Mouse (Mus musculus) embryo, embryonic 10 days (tissue): ENCODE results near the gene Mat2b.
"Not testable (repeated sequence)": the region's sequence is repeated elsewhere in the genome, so short reads cannot be mapped to it uniquely, and the experiment has no call there.

ENCODE experiments used
- DNase-seq: peaks from one replicate; pipeline ENCODE4 v3.0.0-alpha.2; 2015; ENCODE audit warnings: low spot score

Gene Mat2b

DNA sequence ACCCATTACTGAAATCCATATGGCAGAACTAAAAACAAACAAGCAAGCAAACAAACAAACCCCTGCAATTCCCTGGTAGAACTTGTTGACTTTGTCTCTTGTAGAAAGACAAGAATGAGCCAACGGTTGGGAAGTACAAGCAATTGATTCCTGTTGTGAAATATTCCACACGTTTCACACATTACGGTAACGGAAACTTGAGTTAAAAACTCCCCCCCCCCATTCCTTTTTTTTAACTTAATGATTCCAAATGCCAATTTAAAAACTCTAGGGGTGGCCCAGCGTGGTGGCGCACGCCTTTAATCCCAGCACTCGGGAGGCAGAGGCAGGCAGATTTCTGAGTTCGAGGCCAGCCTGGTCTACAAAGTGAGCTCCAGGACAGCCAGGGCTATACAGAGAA is at the start of gene Mat2b:
Gene Mat2b (minus strand): TSS at position 101 of the 400 bp plus-strand sequence.
- DNase-seq = no peak

DNA sequence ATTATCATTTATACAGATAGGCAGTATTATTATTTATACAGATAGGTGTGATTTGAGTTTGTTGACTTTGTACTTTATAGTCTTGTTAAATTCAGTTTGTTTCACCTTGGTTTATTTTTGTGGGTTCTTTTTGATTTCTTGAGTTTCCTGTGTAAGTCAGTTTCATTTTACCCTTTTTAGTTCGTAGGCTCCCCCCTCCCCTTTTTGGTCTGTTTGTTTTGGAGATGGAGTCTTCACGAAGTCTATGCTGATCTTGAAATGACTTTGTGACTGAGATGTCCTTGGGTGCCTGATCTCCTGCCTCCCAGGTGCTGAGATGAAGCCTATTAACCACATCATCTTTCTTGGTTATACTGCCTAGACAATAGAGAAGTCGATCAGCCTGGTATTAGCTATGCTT is 49.3 kb upstream of the Mat2b start:
- no peak for DNase-seq

DNA sequence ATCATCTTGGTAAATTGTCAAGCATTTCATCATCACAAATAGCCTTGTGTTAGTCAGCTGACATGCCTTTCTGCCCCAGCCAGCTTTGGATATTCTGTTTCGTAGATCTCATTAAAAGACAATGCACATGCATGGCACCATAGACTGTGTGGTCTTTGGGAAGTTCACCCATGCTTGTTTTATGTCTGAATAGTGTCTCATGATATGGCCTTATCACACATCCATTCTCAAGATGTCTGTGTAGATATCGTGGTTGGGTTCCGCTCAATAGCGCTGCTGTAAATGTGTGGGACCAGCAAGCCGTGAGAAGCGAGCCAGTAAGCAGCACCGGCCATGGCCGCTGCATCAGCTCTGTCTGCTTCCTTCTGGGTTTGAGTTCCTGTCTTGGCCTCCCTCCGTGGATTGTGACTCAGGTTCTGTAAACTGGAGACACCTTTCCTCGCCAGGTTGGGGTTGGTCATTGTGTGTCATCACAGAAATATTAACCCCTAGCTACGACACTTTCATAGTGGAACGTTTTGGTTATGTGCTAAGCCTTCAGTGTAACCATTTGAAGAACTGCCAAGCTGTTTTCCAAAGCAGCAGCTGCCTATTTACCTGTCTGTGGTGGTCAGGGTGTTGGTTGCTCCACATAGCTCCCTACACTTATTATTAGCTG is 46.7 kb upstream of the Mat2b start:
- no peak for DNase-seq

DNA sequence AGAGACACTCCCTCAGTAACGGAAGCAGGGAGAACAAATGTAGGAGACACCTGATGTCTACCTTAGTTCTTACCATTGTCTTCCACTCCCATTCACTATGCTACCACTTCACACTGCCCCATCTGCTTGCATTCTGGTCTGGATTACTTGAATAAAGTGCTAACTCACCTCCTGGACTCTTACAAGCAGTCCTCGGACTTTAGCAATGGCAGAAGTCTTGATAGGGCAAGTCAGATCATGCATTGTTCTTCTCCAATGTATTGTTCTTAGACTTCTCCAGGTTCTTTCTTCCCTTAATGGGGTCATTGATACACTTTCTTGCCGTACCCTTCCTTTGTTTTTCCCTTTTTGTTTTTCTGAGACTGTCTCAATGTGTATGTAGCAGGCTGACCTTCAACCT is 42.4 kb upstream of the Mat2b start:
- no peak for DNase-seq

DNA sequence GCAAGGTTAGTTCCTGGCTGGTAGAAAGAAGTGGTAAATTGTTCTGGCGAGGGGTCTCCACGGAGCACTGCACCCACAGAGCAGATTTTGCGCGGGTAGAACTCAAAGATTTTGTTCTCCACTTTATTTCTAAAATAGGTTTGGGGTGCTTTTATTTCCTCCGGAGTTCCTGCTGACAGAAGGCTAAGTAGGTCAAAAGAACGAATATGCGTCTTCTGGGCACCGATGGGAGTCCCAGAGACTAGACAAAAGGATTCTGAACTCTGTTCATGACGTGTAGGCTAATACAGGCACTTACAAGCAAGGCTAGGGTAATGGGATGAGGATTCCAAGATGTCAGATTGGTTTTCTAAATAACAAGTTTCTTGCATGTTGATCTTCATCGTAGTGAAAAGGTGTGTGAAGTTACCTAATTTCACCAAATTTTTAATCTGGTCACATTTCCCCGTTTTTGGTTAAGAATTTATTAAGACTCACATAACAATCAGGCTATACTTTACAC is 39.3 kb upstream of the Mat2b start:
- DNase-seq = peak; percentile 26

DNA sequence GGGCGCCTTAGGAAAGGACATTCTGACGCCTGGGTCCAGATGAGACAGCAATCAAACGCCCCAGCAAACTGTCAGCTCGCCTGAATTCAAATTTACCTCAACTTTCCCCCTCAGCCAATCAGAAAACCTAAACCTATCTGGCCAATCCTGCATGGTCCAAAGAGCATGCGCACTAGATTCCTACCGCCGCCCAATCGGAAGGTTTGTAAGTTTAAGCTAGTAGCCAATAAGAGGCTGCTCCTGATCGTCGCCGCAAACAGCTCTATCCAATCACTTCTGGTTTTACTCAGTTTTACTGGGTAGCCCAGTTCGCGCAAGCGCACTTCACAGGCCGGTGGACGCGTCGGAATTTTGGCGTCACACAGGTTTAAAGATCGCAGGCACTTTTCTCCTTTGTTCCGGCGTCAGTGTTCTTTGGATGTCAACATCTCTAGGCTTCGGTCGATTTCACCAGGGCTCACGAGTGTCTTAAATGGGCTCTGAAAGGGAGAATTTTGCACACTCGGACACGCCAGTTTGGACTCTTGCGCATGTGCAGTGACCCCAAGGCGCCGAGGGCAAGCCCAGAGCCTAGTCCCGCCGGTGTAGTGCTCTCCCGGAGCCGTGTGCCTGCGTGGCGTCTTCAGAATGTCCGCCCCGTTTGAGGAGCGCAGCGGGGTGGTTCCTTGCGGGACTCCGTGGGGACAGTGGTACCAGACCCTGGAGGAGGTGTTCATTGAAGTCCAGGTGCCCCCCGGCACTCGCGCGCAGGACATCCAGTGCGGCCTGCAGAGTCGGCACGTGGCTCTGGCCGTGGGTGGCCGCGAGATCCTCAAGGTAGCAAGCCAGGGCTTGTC is 38.6 kb upstream of the Mat2b start, which contains the start of the genes Hmmr and Nudcd2:
Gene Hmmr (minus strand): TSS at position 84 of the 836 bp plus-strand sequence.
Gene Nudcd2 (plus strand): TSS at position 329 of the 836 bp plus-strand sequence.
- DNase-seq = peak; percentile 98

DNA sequence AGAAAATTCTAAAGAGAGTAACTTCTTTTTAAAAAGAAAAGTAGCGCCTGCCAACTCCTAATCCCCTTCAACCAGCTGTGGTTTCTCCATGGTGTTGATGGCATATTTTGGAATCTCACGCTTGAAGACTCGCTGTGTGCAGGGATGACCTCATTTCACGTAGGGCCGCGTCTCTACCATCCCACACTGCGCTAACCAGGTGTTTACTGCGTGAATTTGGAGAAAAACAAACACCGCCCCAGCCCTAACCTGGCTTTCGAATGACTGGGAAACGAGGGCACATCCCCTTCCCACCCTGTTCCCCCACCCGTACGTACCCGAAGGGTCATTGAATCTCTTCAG is 38.0 kb upstream of the Mat2b start:
- peak; percentile 20 for DNase-seq

DNA sequence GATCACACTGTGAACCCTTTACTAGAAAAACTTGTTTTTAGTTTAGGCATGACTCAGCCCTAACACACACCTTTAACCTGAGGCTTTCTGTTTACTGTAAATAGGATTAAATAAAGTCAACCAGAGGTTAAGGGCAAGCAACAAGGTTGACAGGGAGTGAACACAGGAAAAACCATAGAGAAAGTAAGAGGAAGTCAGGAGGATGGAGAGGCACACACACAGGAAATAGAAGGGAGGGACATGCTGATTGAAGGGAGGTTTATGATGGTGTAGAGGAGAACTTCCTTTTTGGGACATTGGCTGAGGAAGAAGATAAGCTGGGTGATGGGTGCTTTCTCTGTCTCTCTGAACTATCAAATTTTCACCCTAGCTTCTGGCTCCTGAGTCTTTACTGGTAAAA is 23.3 kb upstream of the Mat2b start:
- no peak for DNase-seq

DNA sequence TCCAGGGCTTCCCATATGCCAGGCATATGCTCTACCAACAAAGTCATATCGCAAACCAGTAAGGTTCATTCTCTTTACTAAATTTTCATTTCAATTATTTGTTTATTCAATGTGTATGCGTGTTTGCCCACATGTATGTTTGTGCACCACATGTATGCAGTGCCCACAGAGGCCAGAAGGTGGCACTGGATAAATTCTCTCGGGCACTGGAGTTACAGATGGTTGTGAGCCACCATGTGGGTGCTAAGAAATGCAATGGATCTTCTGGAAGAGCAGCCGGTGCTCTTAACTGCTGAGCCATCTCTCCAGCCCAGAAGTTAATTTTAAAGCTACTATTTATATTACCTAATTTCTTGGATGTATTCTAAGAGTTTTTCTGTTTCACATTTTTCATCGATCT is 20.5 kb upstream of the Mat2b start:
- DNase-seq = no peak

DNA sequence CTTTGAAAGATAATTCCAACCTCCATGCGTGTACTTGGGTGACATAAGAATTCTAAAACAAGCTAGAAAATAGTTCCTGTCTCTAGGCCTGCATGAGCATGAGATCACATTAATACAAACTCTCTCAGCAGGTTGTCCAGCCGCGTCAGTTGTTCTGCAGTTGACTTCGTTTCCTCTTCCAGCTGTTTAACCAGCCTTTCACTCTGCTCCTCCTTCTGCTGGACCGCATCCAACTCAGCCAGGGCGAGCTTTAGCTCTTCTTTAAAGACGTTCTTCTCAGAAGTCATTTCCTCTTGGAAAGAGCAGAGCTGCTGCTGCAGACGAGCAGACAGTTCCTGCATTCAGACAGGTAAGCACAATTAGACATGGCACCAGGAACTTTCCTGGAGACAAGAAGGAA is 18.9 kb upstream of the Mat2b start:
- DNase-seq = no peak

DNA sequence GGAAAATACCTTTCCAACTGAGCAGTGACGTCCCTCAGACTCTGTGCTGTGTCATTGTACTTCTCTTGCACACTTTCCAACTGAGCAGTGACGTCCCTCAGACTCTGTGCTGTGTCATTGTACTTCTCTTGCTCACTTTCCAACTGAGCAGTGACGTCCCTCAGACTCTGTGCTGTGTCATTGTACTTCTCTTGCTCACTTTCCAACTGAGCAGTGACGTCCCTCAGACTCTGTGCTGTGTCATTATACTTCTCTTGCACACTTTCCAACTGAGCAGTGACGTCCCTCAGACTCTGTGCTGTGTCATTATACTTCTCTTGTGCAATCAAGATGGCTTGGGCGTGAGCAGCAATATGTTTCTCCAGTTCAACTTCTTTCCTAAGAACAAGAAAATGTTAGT is 14.9 kb upstream of the Mat2b start:
- not testable (repeated sequence) for DNase-seq

DNA sequence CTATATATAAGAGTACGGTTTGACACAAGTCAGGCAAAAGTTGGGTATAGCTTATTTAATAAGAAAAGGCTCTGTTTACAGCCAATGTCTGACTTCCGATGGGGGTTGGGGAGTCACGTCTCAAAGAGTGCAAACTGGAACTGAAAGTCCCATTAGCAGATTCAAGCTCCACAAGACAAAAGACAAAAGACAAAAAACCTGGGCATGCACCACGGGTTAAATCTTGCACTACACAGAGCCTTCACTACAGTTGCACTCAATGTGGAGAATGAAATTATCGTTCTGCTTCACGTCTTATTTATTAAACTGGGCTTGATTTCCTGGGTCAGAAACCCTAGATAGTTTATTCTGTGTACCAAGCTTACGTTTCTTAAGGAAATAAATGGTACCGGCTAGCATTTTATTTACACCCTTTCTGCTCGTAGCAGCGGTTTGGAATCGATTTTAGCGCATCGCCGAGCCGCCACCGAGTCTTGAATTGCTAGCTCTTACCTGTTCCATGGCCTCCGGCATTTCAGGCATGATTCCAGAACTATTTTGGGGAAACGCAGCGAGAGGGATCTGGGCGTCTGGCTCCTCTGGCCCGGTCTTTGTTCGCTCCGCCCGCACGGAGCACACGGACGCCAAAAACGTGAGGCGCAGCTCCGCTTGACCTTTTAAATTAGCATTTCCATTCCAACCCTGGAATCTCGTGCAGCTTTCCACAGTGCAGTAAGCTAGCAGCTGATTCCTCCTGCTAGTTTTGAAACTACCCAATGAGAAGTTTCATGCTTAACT is 504 bp downstream of the Mat2b start:
- peak; percentile 87 for DNase-seq

DNA sequence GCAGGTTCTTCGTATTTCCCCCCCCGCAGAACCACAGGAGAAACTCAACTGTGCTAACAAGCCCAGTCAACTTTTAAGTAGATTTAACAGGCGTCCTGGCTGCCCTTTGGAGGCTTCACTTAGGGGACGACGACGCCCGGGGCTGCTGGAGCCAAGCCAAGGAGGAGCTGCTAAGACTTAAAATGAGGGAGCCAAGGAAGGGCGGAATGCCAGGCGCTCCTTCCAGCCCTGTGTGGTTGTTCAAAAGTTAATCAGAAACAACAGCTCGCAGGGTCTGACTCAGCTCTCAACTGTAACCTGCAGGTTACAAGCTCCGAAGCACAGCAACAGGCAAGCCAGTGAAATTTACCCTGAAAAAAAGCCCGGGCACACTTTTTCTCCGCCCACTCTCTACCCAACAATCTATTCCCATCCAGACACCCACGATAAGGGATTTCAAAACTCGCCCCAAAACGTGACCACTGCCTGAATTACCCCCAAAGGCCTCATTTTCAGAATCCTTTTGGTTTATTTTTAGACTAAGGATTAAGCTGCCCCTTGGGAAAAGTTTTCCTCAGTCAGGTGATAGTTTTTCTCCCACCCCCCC is 1.5 kb downstream of the Mat2b start:
- peak; percentile 56 for DNase-seq

DNA sequence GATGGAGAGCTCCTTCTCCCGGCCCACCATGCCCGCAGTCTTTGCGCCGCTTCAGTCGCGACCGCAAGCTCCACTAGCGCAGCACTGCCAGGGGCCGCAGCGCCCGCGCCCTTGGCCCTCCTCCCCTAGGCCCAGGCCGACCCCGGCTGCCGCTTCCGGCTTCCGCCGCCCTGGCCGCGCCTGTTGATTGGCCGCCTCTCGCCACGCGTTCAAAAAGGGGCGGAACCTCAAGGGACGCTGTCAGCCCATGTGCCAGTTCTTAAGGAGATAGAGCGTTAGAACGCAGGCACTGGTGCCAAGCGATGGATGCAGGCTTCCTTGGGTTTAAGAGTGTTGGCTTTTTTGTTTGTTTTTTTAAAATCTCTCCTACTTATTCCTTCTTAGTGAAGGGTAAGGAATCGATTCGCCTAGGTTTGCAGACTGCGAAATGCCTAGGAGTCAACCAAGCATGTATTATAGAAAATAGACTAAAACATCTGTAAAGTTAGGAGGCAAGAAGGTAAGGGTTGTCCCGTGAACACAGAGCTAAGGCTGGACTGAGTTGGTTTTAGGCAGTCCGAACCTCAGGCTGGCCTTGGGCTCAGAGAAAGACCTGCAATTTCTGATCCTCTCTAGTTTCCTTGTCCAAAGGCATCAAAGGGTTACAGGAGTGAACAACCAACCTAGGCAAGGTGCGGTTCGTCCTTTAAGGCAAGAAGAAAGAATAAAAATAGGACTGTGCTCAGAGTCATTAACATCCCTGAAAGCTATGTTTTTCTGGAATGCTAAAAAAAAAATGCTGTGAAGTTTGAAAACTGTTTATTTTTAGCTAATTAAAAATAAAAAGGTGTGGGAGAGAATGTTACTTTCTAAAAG is 2.3 kb downstream of the Mat2b start:
- DNase-seq = peak; percentile 96

DNA sequence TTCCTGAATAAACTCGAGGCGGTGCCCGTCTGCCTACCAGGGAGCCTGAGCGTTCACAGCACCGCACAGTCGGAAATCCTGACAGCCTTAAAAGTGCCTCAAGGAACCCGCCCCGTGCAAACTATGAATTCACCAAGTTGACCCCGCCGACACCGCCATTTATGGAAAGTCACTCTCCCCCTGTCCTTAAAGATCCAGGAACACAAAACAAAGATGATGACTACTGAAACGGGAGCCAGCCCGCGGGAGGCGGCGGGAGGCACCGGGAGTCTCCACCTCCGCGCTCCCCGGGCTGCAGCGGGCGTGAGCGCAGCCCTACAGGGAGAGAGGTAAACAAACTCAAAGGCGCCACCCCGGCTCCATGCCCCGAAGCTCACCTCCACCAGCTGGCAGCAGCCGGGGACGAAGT is 2.9 kb downstream of the Mat2b start:
- DNase-seq = peak; percentile 36

DNA sequence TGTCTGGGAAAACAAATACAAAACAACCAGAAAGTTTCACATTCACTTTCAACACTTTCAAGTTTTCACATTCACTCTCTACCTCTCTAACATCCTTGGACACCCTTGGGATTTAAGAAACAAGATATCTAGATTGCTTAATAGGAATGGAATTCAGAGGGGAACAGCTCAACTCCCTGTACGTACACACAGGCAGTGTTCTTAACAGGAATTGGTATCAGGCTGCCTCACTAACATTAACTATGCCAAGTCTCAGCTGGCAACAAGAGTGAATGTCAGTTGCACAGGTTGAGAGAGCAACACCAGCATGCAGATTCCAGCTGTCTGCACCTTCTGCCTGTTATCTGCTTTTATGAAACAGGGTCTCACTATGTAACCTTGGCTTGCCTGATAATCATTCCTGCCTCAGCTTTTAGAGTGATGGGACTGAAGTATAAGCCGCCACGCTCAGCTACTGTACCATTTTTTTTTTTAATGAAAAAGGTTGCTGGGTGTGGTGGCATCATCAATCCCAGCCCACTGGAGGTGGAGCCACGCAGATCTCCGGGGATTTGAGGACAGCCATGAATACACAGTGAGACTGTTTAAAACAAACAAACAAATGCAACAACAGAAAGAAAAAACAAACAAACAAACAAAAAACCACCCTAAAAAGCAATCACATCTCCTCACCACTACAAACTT is 4.4 kb downstream of the Mat2b start:
- no peak for DNase-seq

DNA sequence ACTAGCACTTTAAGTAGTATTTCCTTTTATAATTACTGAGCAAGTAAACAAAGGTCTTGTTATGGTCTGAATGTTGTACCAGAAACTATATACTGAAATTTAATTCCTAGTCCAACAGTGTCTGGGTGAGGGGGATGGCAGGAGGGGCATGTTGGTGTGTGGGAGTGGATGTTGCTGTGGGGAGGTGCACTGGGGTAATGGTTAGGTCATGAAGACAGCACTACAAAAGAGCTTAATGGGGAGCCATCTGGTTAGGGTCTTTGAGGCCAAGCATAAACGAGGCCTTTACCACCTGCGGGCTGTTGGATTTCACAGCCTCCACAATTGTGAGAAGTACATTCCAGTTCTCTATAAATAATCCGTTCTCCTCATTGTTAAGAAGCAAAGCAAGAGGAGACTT is 11.7 kb downstream of the Mat2b start:
- no peak for DNase-seq

DNA sequence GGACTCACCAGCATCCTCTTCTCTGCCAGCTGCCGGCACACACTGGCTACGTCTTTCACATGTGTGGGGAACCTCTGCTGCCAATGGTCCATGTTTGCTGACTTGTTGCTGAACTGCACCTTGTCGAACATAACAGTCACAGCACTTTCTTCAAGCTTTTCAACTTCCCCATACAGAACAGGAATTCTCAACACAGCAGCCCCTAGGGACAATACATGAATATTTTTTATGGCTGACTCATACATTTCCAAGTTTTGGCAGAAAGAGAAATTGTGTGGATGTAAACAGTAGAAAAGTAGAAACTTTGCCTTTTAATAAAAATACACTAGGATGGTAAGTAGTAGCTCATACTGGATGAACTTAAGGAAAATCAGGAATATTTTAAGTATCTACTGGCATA is 12.5 kb downstream of the Mat2b start:
- DNase-seq = no peak

DNA sequence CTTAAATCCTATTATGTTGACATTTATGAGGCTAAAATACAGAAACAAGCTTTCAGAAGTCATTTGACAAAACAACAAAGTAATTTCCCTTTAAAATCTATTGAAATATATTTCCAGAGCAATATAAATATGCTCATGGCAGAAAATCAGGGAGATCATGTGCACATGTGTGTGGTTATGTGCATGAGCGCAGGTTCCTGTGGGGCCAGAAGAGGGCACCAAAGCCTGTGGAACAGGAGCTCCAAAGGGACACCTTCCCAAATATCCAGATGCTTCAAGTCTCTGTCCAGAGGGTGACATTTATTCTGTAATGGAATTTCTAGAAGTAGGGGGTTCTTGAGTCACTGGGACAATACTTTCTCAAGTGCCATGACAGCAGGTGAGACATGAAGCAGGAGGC is 17.8 kb downstream of the Mat2b start:
- DNase-seq = no peak

DNA sequence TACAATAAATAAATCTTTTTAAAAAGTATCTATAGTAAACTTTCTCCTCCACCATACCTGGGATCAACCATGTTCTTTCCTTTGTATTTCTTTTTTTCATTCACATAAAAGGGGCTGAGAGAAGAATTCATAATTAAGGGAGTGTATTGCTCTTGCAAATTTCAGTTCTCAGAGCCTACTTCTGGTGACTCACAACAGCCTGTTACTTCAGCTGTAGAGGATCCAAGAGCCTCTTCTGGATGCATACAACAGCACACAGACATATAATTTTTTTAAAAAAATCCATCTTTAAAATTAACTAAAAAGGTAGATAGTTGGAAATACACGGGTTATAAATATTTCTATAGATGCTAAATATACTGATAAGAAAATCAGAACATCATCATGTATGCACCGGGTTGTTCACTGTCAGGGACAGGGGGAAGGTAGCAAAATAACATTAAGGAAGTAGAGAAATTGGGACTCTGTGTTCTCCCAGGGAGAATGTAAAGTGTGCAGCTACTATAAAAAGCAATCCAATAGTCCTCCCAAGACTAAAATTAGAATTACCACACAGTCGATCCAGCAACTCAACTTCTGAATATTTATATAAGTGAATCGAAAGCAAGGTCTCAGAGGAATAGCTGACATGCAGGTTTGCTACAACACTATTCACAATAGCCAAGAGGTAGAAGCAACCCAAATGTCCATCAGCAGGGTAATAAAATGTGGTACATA is 19.8 kb downstream of the Mat2b start:
- DNase-seq = no peak
